Mouse (Mus musculus) T-helper 17 cell (primary cell): ENCODE results near the gene H2-DMb1.

Source experiments
- in situ Hi-C, 2 experiments: fragments of 300-600 bp; cut with MboI, MseI; formaldehyde crosslinking; loops; 1 replicate in 1 of 2; 2 replicates in 1 of 2; pipeline ENCODE4 v1.15.1; 2025; ENCODE audit warnings: high pct_unique_total_duplicates in 2 of 2

Gene H2-DMb1

DNA sequence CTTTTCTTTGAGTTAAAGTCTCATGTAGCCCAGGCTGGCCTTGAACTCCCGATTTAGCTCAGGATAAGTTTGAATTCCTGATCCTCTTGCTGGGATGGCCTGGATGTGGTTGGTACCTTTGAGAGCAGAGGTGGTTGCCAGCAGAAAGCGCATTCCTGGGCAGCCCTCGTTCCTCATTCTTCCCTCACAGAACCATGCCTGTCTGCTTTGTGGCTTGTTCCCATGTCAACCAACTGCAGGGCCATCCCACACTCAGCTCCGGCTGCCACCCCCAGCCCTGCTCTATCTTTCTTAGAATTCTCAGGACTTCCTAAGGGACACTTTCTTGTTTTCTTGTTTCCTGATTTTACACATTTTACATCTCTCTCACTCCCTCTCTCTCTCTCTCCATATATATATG is 11.4 kb upstream of the H2-DMb1 start:
- in situ Hi-C loops, result loop anchor here in 1 of 2 experiments (10.0 kb wide), 1 partner anchor 423 kb away; the partner anchor contains the start of gene Notch4

DNA sequence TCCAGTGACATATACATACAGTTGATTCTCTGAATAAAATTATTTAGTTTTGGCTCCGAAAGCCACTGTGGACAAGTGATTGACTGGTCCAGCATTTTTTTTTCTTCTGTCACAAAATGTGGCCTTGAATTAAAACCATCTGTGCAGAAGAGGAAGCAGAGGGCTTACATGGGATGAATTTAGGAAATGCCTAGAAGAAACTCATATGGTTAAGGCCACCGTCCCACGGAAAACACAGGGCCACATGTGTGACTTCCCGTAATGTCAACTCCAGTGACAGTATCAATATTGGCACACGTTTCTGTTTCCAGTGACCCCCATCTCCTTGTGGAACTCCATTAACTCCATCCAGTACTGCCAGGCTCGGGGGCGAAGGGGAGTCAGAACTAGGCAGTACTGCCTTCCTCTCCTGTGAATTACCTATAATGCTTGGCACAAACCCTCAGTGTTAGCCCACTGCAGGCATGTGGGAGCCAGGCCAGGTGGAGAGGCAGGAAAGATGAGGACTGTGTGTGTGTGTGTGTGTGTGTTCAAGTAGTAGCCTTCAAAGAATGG is 10.3 kb upstream of the H2-DMb1 start:
- in situ Hi-C loops, result loop anchor here in 1 of 2 experiments (10.0 kb wide), 1 partner anchor 422 kb away; the partner anchor contains the start of gene Notch4

DNA sequence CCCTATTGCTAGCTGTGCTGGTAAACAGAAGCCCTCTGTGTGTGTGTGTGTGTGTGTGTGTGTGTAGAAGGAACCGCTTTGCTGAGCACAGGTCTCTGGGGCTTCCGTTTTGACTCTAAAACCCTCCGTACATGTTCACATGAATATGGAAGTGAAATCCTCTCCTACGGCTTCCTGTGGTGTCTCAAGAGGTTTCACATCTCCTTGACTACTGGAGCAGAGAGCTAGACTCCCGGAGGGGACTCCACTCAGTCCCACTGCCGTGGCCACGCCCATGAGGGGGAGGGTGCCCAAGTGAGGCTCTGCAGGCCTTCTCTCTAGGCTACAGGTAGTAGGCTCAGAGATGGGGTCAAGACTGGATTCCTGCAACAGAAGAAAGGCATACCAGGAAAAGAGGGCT is 9.8 kb upstream of the H2-DMb1 start, which contains the start of gene H2-DMb2:
Gene H2-DMb2 (plus strand): TSS at position 275 of the 400 bp plus-strand sequence.
- in situ Hi-C loops, result loop anchor here in 1 of 2 experiments (10.0 kb wide), 1 partner anchor 422 kb away; the partner anchor contains the start of gene Notch4

DNA sequence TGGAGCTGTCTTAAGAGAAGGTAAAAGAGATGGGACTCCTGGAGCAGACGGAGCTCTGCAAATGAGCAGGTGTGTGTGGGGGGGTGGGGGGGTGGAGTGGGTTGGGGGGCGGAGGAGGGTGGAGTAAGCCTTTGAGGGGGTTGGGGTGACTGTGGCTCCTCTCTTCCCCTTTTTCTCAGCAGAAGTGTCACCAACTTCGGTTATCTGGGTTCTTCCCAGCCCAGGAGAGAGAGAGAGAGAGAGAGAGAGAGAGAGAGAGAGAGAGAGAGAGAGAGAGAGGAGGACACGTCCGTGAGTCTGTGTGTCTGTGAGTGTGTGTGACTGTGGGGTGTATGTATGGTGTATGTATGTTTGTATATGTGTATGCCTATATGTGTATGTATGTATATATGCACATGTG is 9.4 kb upstream of the H2-DMb1 start:
- in situ Hi-C loops, result loop anchor here in 1 of 2 experiments (10.0 kb wide), 1 partner anchor 421 kb away; the partner anchor contains the start of gene Notch4

- in situ Hi-C loops, result loop anchor here in 1 of 2 experiments (10.0 kb wide), 1 partner anchor 421 kb away; the partner anchor contains the start of gene Notch4
Measured at GRCm38 (mm10) chr17:34144221-34144620, 8.7 kb upstream of the H2-DMb1 start.

- in situ Hi-C loops, result loop anchor here in 1 of 2 experiments (10.0 kb wide), 1 partner anchor 420 kb away; the partner anchor contains the start of gene Notch4
Measured at GRCm38 (mm10) chr17:34144960-34145371, 7.9 kb upstream of the H2-DMb1 start.

GRCm38 (mm10) chr17:34155534-34155933 is 2.7 kb downstream of the H2-DMb1 start:
- in situ Hi-C loops, result no loop called here

GRCm38 (mm10) chr17:34164202-34164895 is 11.5 kb downstream of the H2-DMb1 start:
- in situ Hi-C loops, result no loop called here

DNA sequence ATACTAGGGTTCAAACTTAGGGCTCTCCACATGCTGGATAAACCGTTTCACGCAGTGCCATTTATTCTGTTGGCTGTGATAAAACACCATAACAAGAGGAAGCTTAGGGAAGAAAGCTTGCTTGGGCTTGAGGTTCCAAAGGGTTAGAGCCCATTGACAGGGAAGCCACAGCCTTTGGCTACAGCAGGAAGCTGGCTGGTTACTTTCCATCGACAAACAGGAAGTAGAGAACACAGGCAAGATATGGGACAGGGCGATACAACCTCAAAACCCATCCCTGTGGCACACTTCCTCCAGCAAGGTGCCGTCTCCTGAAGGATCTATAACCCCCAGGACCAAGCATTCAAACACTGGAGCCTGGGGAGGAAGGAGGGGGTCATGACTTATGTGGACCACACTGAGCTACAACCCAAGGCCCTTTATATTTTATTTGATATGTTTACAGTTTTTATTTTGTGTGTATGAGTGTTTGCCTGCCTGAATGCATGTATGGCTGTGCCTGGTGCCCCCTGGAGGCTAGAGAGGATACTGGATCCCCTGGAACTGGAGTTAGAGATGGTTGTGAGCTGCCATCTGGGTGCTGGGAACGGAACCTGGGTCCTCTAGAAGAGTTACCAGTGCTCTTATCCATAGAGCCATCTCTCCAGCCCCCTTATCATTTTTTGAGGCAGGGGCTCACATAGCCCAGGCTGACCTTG is 12.3 kb downstream of the H2-DMb1 start:
- in situ Hi-C loops, result loop anchor here (5.0 kb wide), 3 partner anchors 83 to 128 kb away; partner anchors contain the start of gene Col11a2 (in 1 of the 2)

DNA sequence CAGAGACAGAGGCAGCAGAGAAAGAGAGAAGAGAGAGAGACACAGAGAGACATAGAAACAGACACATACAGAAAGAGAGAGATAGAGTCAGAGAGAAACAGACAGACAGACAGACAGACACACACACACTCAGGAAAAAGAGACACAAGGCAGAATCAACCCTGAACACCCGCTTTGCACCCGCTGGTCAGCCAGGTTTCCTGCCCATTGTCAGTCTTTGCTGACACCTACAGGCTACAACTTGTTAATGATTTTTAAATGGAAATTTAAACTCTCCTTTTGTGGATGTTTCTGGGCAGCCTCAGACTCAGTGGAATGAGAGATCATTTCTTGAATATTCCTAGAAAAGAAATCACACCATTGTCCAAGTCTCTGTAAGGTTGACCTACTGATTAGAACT is 16.4 kb downstream of the H2-DMb1 start:
- in situ Hi-C loops, result loop anchor here (5.0 kb wide), 3 partner anchors 87 to 132 kb away; partner anchors contain the start of gene Col11a2 (in 1 of the 2)

GRCm38 (mm10) chr17:34170487-34170876 is 17.6 kb downstream of the H2-DMb1 start:
- in situ Hi-C loops, result loop anchor here in 1 of 2 experiments (5.0 kb wide), 1 partner anchor 67 kb away; the partner anchor contains the start of gene H2-Ob

DNA sequence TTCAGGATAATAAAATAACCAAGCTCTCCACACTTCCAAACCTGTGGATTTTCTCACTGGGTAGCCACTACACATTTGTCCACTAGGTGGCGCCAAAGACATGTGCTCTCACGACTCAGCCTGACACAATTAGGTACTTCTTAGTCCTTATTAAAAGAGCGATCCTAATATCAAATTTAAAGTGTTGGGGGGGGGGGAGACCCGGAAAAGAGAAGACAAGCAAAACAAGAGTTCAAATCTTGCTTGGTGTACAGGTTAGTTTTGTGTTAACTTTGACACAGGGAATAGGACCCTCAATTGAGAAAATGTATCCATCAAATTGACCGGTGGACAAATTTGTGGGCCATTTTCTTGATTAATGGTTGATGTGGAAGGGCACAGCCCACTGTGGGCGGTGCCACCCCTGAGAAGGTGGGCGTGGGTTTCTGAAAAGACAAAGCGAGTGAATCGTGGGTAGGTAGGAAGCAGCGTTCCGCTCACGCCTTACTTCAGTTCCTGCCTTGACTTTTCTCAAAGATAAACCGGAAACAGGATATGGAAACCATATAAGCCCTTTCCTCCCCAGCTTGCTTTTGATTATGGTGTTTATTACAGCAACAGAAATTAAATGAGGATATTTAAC is 18.1 kb downstream of the H2-DMb1 start:
- in situ Hi-C loops, result loop anchor here in 1 of 2 experiments (5.0 kb wide), 1 partner anchor 66 kb away; the partner anchor contains the start of gene H2-Ob

DNA sequence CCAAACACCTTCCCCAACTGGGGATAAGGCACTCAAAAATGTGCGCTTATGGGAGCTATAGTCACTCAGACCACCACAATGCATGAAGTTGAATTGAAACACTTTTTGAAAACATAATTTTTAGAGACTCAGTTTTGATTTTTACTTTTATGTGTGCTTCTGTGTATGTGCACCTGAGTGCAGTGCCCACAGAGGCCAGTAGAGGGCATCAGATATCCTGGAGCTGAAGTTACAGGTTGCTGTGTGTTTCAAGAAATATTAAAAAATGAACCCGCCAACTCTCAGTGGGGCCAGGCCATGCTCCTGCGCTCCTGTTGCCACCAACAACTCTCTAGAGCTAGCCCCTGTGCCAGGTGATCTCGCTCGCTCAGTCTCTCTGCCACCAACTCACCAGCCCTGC is 19.7 kb downstream of the H2-DMb1 start:
- in situ Hi-C loops, result loop anchor here in 1 of 2 experiments (5.0 kb wide), 1 partner anchor 65 kb away; the partner anchor contains the start of gene H2-Ob

GRCm38 (mm10) chr17:34174075-34174474 is 21.2 kb downstream of the H2-DMb1 start:
- in situ Hi-C loops, result loop anchor here in 1 of 2 experiments (5.0 kb wide), 1 partner anchor 63 kb away; the partner anchor contains the start of gene H2-Ob

DNA sequence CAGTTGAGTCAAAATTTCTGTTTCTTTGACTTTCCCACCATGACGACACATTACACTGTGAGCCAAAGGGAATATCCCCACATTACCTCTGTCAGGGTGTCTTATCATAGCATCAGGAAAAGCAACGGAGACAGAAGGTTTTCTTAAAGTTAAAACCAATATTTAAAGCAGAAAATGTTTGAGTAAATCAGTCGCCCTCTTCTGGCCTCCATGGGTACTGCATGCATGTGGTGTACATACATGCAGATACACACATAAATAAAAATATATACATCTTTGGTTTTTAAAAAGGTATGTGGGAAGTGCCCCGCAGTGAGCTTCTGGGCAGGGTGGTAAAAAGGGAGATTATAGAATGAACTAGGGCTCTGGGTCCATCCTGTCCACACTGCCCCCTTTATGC is 24.3 kb downstream of the H2-DMb1 start:
- in situ Hi-C loops, result loop anchor here (5.0 to 25.0 kb wide), 2 partner anchors 60 to 1035 kb away; partner anchors contain the start of genes Gm16181 (in 2 of the 2), Lta (in 2 of the 2), Tnf (in 2 of the 2) and H2-Ob (in 1 of the 2)

GRCm38 (mm10) chr17:34179019-34179418 is 26.1 kb downstream of the H2-DMb1 start:
- in situ Hi-C loops, result loop anchor here (5.0 to 25.0 kb wide), 2 partner anchors 58 to 1033 kb away; partner anchors contain the start of genes Gm16181 (in 2 of the 2), Lta (in 2 of the 2), Tnf (in 2 of the 2) and H2-Ob (in 1 of the 2)

GRCm38 (mm10) chr17:34179913-34180859 is 27.3 kb downstream of the H2-DMb1 start:
- in situ Hi-C loops, result loop anchor here (5.0 to 25.0 kb wide), 3 partner anchors 37 to 1032 kb away; partner anchors contain the start of genes Gm16181 (in 2 of the 2), Lta (in 2 of the 2), Tnf (in 2 of the 2) and H2-Ob (in 1 of the 2)

- in situ Hi-C loops, result loop anchor here (5.0 to 25.0 kb wide), 2 partner anchors 34 to 1029 kb away; partner anchors contain the start of genes Gm16181 (in 2 of the 2), Lta (in 2 of the 2) and Tnf (in 2 of the 2)
Measured at GRCm38 (mm10) chr17:34183564-34184219, 30.8 kb downstream of the H2-DMb1 start.
